Mouse (Mus musculus) kidney, postnatal 36 days (tissue): ENCODE measurements around the gene Pcnx.

Experiments used
- DNase-seq, 2 experiments: peaks; one replicate each; pipeline ENCODE4 v3.0.0; 2021 to 2022; ENCODE audit warnings: mixed read lengths in 2 of 2

Gene Pcnx

GRCm38 (mm10) chr12:81907741-81908357, 48.0 kb downstream of the Pcnx start:
- DNase-seq, result no peak

- no peak for DNase-seq
These were observed 50.6 kb downstream of the Pcnx start for GRCm38 (mm10) chr12:81910439-81910838.

GRCm38 (mm10) chr12:81915176-81915950, 55.5 kb downstream of the Pcnx start:
- peak; percentile 74 to 86 for DNase-seq

- no peak for DNase-seq
These were observed 58.5 kb downstream of the Pcnx start for GRCm38 (mm10) chr12:81918346-81918745.

GRCm38 (mm10) chr12:81918886-81919285, 59.1 kb downstream of the Pcnx start:
- DNase-seq, result no peak

DNA sequence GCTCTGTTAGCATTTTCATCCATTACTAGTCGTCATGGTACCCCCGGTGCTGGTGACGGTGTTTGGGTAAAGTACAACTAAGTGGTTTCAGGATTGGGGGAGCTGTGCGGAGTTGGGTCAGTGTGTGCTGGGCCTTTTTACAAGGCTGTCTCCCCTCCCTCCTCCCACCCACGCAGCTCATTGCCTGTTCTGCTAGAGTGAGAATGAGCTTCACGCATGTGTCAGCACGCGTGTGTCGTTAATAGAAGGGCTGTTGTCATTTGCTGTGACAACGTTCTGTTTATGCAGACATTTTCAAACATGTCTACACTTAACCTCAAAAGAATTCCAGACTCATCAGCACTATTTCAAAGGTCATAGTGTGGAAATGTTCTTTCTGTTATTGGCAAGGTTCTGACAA, 60.2 kb downstream of the Pcnx start:
- DNase-seq, result no peak

GRCm38 (mm10) chr12:81920614-81921013, 60.8 kb downstream of the Pcnx start:
- no peak for DNase-seq

DNA sequence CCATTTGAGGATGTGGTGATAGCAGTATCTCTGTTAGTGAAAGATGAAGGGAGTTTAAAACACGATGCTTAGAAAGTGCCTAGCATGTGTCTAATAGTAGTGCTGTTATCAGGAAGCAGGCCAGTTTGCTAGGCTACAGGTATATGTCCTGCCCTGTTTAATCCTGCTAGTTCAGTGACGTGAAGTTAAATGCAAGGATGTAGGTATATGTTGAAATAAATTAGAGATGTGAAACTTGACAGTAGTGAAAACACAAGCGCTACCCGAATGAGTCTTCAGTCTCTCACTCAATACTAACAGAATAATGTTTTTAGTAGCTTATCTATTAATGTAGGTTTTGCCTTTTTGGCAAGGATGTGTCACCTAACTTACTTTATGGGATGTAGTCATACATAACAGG, 62.0 kb downstream of the Pcnx start:
- no peak for DNase-seq

GRCm38 (mm10) chr12:81922838-81923237, 63.0 kb downstream of the Pcnx start:
- no peak for DNase-seq

DNA sequence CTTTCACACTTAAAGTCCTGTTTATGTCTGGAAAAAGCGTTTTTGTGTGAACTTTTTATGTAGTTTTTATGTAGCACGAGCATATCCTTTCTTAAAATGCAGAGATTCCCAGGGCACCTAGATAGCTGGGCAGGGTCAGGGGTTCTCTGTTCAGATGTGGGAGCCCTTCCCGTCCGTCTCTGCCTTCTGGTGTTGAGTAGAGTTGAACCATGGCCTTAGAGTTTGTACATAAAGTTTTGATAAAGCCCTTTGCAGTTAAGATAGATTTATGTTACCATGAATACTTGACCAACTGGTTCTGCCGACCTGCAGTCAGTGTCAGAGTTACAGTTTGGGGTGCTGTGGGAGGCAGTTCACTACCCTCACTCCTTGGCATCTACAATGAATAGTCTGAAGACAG, 67.3 kb downstream of the Pcnx start:
- no peak for DNase-seq

- DNase-seq, result peak; percentile 83 to 84
These were observed 68.0 kb downstream of the Pcnx start for GRCm38 (mm10) chr12:81927643-81928381.

DNA sequence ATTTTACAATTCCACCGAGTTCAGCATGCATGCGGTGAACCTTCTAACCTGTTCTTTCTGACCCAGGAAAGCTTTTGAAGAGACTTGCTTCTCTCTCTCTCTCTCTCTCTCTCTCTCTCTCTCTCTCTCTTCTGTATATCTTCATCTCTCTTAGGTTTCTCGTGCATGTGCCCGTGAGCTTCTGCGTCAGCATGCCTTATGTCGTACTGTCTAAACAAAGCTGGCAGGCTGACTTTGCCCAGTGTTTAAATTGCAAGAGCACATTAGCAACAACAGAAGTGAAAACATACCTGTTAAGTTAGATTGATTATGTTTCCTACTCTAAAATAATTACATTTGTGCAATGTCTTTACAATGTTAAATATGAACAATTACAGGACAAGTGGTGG, 68.6 kb downstream of the Pcnx start:
- DNase-seq, result no peak

- DNase-seq, result peak; percentile 35 to 37
These were observed 72.2 kb downstream of the Pcnx start for GRCm38 (mm10) chr12:81932015-81932414.

GRCm38 (mm10) chr12:81933430-81933829, 73.6 kb downstream of the Pcnx start:
- peak; percentile 82 to 85 for DNase-seq

DNA sequence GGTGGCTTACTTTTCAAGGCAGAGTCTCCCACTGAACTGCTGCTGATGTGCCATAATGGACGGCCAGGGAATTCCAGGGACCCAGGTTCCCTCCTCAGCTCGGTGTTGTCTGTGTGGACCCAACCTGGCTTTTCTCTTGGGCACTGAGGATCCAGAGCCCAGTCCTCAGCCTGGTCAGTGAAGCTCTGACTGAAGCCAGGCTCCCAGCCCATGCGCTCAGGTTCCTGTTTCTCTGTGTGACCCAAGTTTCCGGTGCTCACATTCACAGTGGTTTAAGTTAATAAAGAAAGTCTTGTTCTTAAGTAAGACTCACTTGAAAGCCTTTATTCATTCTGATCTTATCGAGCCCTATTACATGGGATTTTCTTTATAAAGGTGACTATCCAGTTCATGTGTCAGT, 74.7 kb downstream of the Pcnx start:
- DNase-seq, result no peak

GRCm38 (mm10) chr12:81936066-81936465, 76.2 kb downstream of the Pcnx start:
- peak in 1 of 2 experiments; percentile 23 for DNase-seq

- no peak for DNase-seq
These were observed 81.4 kb downstream of the Pcnx start for GRCm38 (mm10) chr12:81941191-81941590.

GRCm38 (mm10) chr12:81943331-81944062, 83.7 kb downstream of the Pcnx start:
- peak; percentile 38 to 44 for DNase-seq

DNA sequence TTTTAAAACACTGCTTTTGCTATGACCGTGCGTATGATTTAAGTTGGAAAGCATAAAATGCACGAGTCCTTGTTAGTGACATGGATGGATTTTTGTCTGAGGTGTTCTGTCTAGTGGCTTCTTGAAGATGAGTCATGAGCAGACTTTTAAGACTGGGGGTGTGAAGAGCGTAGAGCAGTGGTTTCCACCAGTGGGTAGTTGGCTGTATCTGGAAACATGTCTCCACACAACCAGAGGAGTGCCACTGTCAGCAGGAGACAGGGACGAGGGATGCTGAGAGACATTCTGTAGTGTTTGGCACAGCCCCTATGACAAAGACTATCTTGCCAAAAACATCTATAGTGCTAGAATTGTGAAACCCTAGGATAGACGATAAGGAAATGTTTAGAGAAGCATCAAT, 89.2 kb downstream of the Pcnx start:
- no peak for DNase-seq

- peak; percentile 42 to 47 for DNase-seq
These were observed 90.2 kb downstream of the Pcnx start for GRCm38 (mm10) chr12:81950016-81950415.

- no peak for DNase-seq
These were observed 98.5 kb downstream of the Pcnx start for GRCm38 (mm10) chr12:81958351-81958750.

GRCm38 (mm10) chr12:81965416-81965815, 105.6 kb downstream of the Pcnx start:
- no peak for DNase-seq
